Mouse (Mus musculus): ENCODE results near the gene Serp2. TPM values are rescaled to one million over a fixed set of nuclear protein-coding genes. Genes with fewer than 3 reads are reported as not detected.
A peak's percentile ranks its signal among the peaks of the same experiment; 100 is the strongest.

The Serp2 gene
- total and polyA plus RNA-seq, 2 experiments: 0.37 TPM; not detected in 1

GRCm38 (mm10) chr14:76581974-76582922 lies 25.6 kb upstream of the Serp2 start:
- no peak overlapping the region for H3K27ac ChIP-seq (replicated peaks; ENCODE audit: insufficient read depth, low read depth, low read length)
- no peaks in the 10 kb centered on the region for H3K79me2 ChIP-seq (ENCODE audit: control insufficient read depth, insufficient read depth, low read length)
- H3K9ac ChIP-seq (ENCODE audit: low read depth, low read length): no peak overlapping the region
- H3K36me3 ChIP-seq (ENCODE audit: control insufficient read depth, insufficient read depth, low read length): no peaks in the 10 kb centered on the region
- no peak for TF ChIP-seq CTCF (IDR thresholded peaks at IDR 0.05; ENCODE audit: low read depth, low read length)
- TF ChIP-seq POLR2A (IDR thresholded peaks at IDR 0.05; ENCODE audit: extremely low read depth, insufficient read depth, low read length): no peak
- WGBS: 66% methylated on average over 6 of the region's 6 CpGs
- peak; percentile 27 for DNase-seq (ENCODE audit: extremely low read depth, low read depth, low spot score)
- no peaks in the 10 kb centered on the region for H3K4me1 ChIP-seq (ENCODE audit: control insufficient read depth, insufficient read depth, low read length)
- H3K4me3 ChIP-seq (ENCODE audit: insufficient read depth, low read depth, low read length): no peak overlapping the region
- H3K27me3 ChIP-seq (ENCODE audit: control insufficient read depth, insufficient read depth, low read length): no peaks in the 10 kb centered on the region

DNA sequence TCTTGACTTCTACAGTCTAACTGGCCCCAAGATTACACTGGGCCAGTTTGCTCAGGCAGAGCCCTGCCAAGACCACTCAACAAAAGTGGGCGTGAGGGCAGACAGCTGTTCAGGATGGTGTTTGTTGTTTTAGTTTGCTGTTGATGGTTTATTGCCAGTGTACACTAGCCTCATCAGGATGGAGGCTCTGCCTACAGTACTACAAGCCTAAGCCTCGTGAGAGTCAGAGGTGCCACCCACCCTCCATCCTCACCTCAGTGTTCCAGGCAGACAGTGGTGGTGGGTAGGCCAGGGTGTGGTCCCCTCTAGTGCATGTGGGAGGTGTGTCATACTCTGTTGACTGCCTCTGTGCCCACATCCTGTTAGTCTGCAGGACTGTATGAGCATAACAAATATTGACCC lies 23.0 kb upstream of the Serp2 start:
- no peaks in the 10 kb centered on the region for H3K4me1 ChIP-seq (ENCODE audit: control insufficient read depth, insufficient read depth, low read length)
- H3K79me2 ChIP-seq (ENCODE audit: control insufficient read depth, insufficient read depth, low read length): no peaks in the 10 kb centered on the region
- no peak overlapping the region for H3K27ac ChIP-seq (replicated peaks; ENCODE audit: insufficient read depth, low read depth, low read length)
- no peak overlapping the region for H3K4me3 ChIP-seq (ENCODE audit: insufficient read depth, low read depth, low read length)
- no peak overlapping the region for H3K9ac ChIP-seq (ENCODE audit: low read depth, low read length)
- H3K36me3 ChIP-seq (ENCODE audit: control insufficient read depth, insufficient read depth, low read length): no peaks in the 10 kb centered on the region
- WGBS: 82% methylated on average over 2 of the region's 2 CpGs
- H3K27me3 ChIP-seq (ENCODE audit: control insufficient read depth, insufficient read depth, low read length): no peaks in the 10 kb centered on the region
- no peak for DNase-seq (ENCODE audit: extremely low read depth, low read depth, low spot score)
- TF ChIP-seq CTCF (IDR thresholded peaks at IDR 0.05; ENCODE audit: low read depth, low read length): no peak
- TF ChIP-seq POLR2A (IDR thresholded peaks at IDR 0.05; ENCODE audit: extremely low read depth, insufficient read depth, low read length): no peak

GRCm38 (mm10) chr14:76577840-76578239 lies 21.2 kb upstream of the Serp2 start:
- Histone ChIP-seq H3K79me2 (ENCODE audit: control insufficient read depth, insufficient read depth, low read length) (no peaks in the 10 kb centered on the region), H3K27me3 (ENCODE audit: control insufficient read depth, insufficient read depth, low read length) (no peaks in the 10 kb centered on the region), H3K36me3 (ENCODE audit: control insufficient read depth, insufficient read depth, low read length) (no peaks in the 10 kb centered on the region), H3K9ac (ENCODE audit: low read depth, low read length) (no peak overlapping the region), H3K4me1 (ENCODE audit: control insufficient read depth, insufficient read depth, low read length) (no peaks in the 10 kb centered on the region), H3K4me3 (ENCODE audit: insufficient read depth, low read depth, low read length) (no peak overlapping the region), H3K27ac (replicated peaks; ENCODE audit: insufficient read depth, low read depth, low read length) (no peak overlapping the region)
- no peak for DNase-seq (ENCODE audit: extremely low read depth, low read depth, low spot score)
- TF ChIP-seq POLR2A (IDR thresholded peaks at IDR 0.05; ENCODE audit: extremely low read depth, insufficient read depth, low read length): no peak
- no peak for TF ChIP-seq CTCF (IDR thresholded peaks at IDR 0.05; ENCODE audit: low read depth, low read length)
- 64% methylated on average over 2 of the region's 2 CpGs for whole genome bisulfite sequencing

- no peak overlapping the region for H3K27ac ChIP-seq (replicated peaks; ENCODE audit: insufficient read depth, low read depth, low read length)
- DNase-seq (ENCODE audit: extremely low read depth, low read depth, low spot score): no peak
- peaks cover 18% of the 10 kb centered on the region for H3K4me1 ChIP-seq (ENCODE audit: control insufficient read depth, insufficient read depth, low read length)
- no peak overlapping the region for H3K9ac ChIP-seq (ENCODE audit: low read depth, low read length)
- no peaks in the 10 kb centered on the region for H3K36me3 ChIP-seq (ENCODE audit: control insufficient read depth, insufficient read depth, low read length)
- 69% methylated on average over 7 of the region's 7 CpGs for WGBS
- TF ChIP-seq CTCF (IDR thresholded peaks at IDR 0.05; ENCODE audit: low read depth, low read length) (no peak), POLR2A (IDR thresholded peaks at IDR 0.05; ENCODE audit: extremely low read depth, insufficient read depth, low read length) (no peak)
- no peaks in the 10 kb centered on the region for H3K27me3 ChIP-seq (ENCODE audit: control insufficient read depth, insufficient read depth, low read length)
- H3K4me3 ChIP-seq (ENCODE audit: insufficient read depth, low read depth, low read length): no peak overlapping the region
- H3K79me2 ChIP-seq (ENCODE audit: control insufficient read depth, insufficient read depth, low read length): no peaks in the 10 kb centered on the region
Measured at GRCm38 (mm10) chr14:76570292-76570691, 13.6 kb upstream of the Serp2 start.

DNA sequence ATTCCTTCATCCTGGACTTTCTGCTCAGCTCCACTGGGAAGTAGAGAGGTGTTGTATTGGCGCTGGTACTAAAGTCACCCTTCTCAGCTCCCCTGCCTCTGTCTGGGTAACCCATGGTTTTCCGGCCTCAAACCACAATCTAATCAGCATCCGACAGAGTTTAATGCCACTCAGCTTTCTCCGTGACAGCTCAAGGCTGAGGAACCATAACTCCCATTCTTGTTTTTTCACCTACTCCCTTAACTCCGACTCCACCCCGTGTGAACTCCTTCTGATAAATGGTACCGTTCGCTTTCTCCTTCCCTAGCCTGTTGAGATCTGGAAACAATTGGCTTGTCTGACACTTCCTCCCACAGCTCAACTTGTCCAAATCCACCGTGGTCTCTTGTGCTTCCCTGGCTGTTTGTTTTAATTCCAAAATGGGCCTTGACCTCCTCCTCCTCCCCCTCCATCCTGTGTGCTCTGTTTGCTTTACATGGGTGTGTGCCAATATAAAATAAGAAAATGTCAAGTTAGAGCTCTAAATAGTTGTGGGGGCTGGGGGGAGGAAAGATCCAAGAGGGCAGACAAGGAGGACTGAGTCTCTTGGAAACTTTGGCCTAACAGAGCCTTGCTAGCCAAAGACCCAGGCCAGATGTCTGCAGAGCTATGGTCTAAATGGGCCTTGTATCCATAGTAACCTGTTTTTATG lies 12.7 kb upstream of the Serp2 start:
- Histone ChIP-seq H3K36me3 (ENCODE audit: control insufficient read depth, insufficient read depth, low read length) (no peaks in the 10 kb centered on the region), H3K4me1 (ENCODE audit: control insufficient read depth, insufficient read depth, low read length) (peaks cover 18% of the 10 kb centered on the region), H3K4me3 (ENCODE audit: insufficient read depth, low read depth, low read length) (no peak overlapping the region), H3K9ac (ENCODE audit: low read depth, low read length) (no peak overlapping the region), H3K79me2 (ENCODE audit: control insufficient read depth, insufficient read depth, low read length) (no peaks in the 10 kb centered on the region), H3K27me3 (ENCODE audit: control insufficient read depth, insufficient read depth, low read length) (no peaks in the 10 kb centered on the region), H3K27ac (replicated peaks; ENCODE audit: insufficient read depth, low read depth, low read length) (no peak overlapping the region)
- 60% methylated on average over 9 of the region's 9 CpGs for WGBS
- no peak for DNase-seq (ENCODE audit: extremely low read depth, low read depth, low spot score)
- no peak for TF ChIP-seq CTCF (IDR thresholded peaks at IDR 0.05; ENCODE audit: low read depth, low read length)
- no peak for TF ChIP-seq POLR2A (IDR thresholded peaks at IDR 0.05; ENCODE audit: extremely low read depth, insufficient read depth, low read length)

All from liver, adult 2 months (tissue).